Mouse (Mus musculus): ENCODE data around the gene Dhx8. TPM values are rescaled to one million over a fixed set of nuclear protein-coding genes. Genes with fewer than 3 reads are reported as not detected.

Dhx8 gene
- polyA plus RNA-seq, 1 experiment from 2014 or later = 18.5 TPM

- H3K4me3 ChIP-seq (ENCODE audit: control insufficient read depth in 1 of 2, insufficient read depth in 1 of 2, low read depth in 1 of 2, low read length in 2 of 2) = peak overlapping the region; percentile 66 to 70
- no peaks in the 10 kb centered on the region for H3K9me3 ChIP-seq (ENCODE audit: control insufficient read depth, low read length)
- H3K4me2 ChIP-seq (ENCODE audit: low read length) = peak overlapping the region; percentile 99
- peaks cover 51% of the 10 kb centered on the region for H3K27me3 ChIP-seq (ENCODE audit: control insufficient read depth, insufficient read depth, low read length)
- H3K9ac ChIP-seq (ENCODE audit: low read length) = peak overlapping the region; percentile 71
- peaks cover 9 to 11% of the 10 kb centered on the region in 2 experiments for H3K4me1 ChIP-seq (ENCODE audit: control insufficient read depth in 2 of 2, insufficient read depth in 2 of 2, low read length in 2 of 2)
- H3K36me3 ChIP-seq (ENCODE audit: control insufficient read depth, insufficient read depth, low read length) = no peaks in the 10 kb centered on the region
- WGBS = under 1% methylated on average over 51 of the region's 67 CpGs
- ATAC-seq (ENCODE audit: insufficient number of reproducible peaks, insufficient read depth, low FRiP score, low read depth) = peak; percentile 40
- H3K27ac ChIP-seq (replicated peaks in 1 of 2; ENCODE audit: control insufficient read depth in 1 of 2, insufficient read depth in 1 of 2, low read depth in 2 of 2, low read length in 2 of 2) = peak overlapping the region; percentile 65 to 73
Observed at GRCm38 (mm10) chr11:101784488-101785142, 51.9 kb downstream of the Dhx8 start.

GRCm38 (mm10) chr11:101785143-101785851, 52.6 kb downstream of the Dhx8 start, which contains the start of gene Etv4:
TSS of gene Etv4 (minus strand) at chr11:101785371.
- peak; percentile 73 for ATAC-seq (ENCODE audit: insufficient number of reproducible peaks, insufficient read depth, low FRiP score, low read depth)
- H3K27ac ChIP-seq (replicated peaks in 1 of 2; ENCODE audit: control insufficient read depth in 1 of 2, insufficient read depth in 1 of 2, low read depth in 2 of 2, low read length in 2 of 2) = peak within 1 kb of the TSS; percentile 65 to 73
- no peaks in the 10 kb centered on the region for H3K36me3 ChIP-seq (ENCODE audit: control insufficient read depth, insufficient read depth, low read length)
- peaks cover 12 to 15% of the 10 kb centered on the region in 2 experiments for H3K4me1 ChIP-seq (ENCODE audit: control insufficient read depth in 2 of 2, insufficient read depth in 2 of 2, low read length in 2 of 2)
- peaks cover 51% of the 10 kb centered on the region for H3K27me3 ChIP-seq (ENCODE audit: control insufficient read depth, insufficient read depth, low read length)
- peak within 1 kb of the TSS; percentile 99 for H3K4me2 ChIP-seq (ENCODE audit: low read length)
- peak within 1 kb of the TSS; percentile 66 to 70 for H3K4me3 ChIP-seq (ENCODE audit: control insufficient read depth in 1 of 2, insufficient read depth in 1 of 2, low read depth in 1 of 2, low read length in 2 of 2)
- H3K9me3 ChIP-seq (ENCODE audit: control insufficient read depth, low read length) = no peaks in the 10 kb centered on the region
- WGBS = under 1% methylated on average over 33 of the region's 35 CpGs
- peak within 1 kb of the TSS; percentile 71 for H3K9ac ChIP-seq (ENCODE audit: low read length)

GRCm38 (mm10) chr11:101785852-101786205, 53.1 kb downstream of the Dhx8 start:
- H3K27me3 ChIP-seq (ENCODE audit: control insufficient read depth, insufficient read depth, low read length) = peaks cover 48% of the 10 kb centered on the region
- no peak for ATAC-seq (ENCODE audit: insufficient number of reproducible peaks, insufficient read depth, low FRiP score, low read depth)
- peak overlapping the region; percentile 31; the same call in 1 of the 2 replicates for H3K9ac ChIP-seq (ENCODE audit: low read length)
- H3K36me3 ChIP-seq (ENCODE audit: control insufficient read depth, insufficient read depth, low read length) = no peaks in the 10 kb centered on the region
- peaks cover 17 to 20% of the 10 kb centered on the region in 2 experiments for H3K4me1 ChIP-seq (ENCODE audit: control insufficient read depth in 2 of 2, insufficient read depth in 2 of 2, low read length in 2 of 2)
- no peak overlapping the region for H3K27ac ChIP-seq (replicated peaks in 1 of 2; ENCODE audit: control insufficient read depth in 1 of 2, insufficient read depth in 1 of 2, low read depth in 2 of 2, low read length in 2 of 2)
- peak overlapping the region; percentile 40 to 66 for H3K4me3 ChIP-seq (ENCODE audit: control insufficient read depth in 1 of 2, insufficient read depth in 1 of 2, low read depth in 1 of 2, low read length in 2 of 2)
- no peaks in the 10 kb centered on the region for H3K9me3 ChIP-seq (ENCODE audit: control insufficient read depth, low read length)
- H3K4me2 ChIP-seq (ENCODE audit: low read length) = peak overlapping the region; percentile 99
- WGBS = 9% methylated on average over 7 of the region's 7 CpGs

GRCm38 (mm10) chr11:101786651-101787050, 53.9 kb downstream of the Dhx8 start:
- peaks cover 48% of the 10 kb centered on the region for H3K27me3 ChIP-seq (ENCODE audit: control insufficient read depth, insufficient read depth, low read length)
- no peaks in the 10 kb centered on the region for H3K36me3 ChIP-seq (ENCODE audit: control insufficient read depth, insufficient read depth, low read length)
- H3K4me1 ChIP-seq (ENCODE audit: control insufficient read depth in 2 of 2, insufficient read depth in 2 of 2, low read length in 2 of 2) = peaks cover 21 to 27% of the 10 kb centered on the region in 2 experiments
- H3K27ac ChIP-seq (replicated peaks in 1 of 2; ENCODE audit: control insufficient read depth in 1 of 2, insufficient read depth in 1 of 2, low read depth in 2 of 2, low read length in 2 of 2) = no peak overlapping the region
- H3K4me3 ChIP-seq (ENCODE audit: control insufficient read depth in 1 of 2, insufficient read depth in 1 of 2, low read depth in 1 of 2, low read length in 2 of 2) = no peak overlapping the region
- WGBS = 70% methylated on average over 7 of the region's 7 CpGs
- no peak overlapping the region for H3K9ac ChIP-seq (ENCODE audit: low read length)
- H3K9me3 ChIP-seq (ENCODE audit: control insufficient read depth, low read length) = no peaks in the 10 kb centered on the region
- ATAC-seq (ENCODE audit: insufficient number of reproducible peaks, insufficient read depth, low FRiP score, low read depth) = no peak
- no peak overlapping the region for H3K4me2 ChIP-seq (ENCODE audit: low read length)

- ATAC-seq (ENCODE audit: insufficient number of reproducible peaks, insufficient read depth, low FRiP score, low read depth) = no peak
- Histone ChIP-seq H3K4me1 (ENCODE audit: control insufficient read depth in 2 of 2, insufficient read depth in 2 of 2, low read length in 2 of 2) (peaks cover 23 to 33% of the 10 kb centered on the region in 2 experiments), H3K36me3 (ENCODE audit: control insufficient read depth, insufficient read depth, low read length) (no peaks in the 10 kb centered on the region), H3K4me3 (ENCODE audit: control insufficient read depth in 1 of 2, insufficient read depth in 1 of 2, low read depth in 1 of 2, low read length in 2 of 2) (no peak overlapping the region), H3K27me3 (ENCODE audit: control insufficient read depth, insufficient read depth, low read length) (peaks cover 43% of the 10 kb centered on the region), H3K9me3 (ENCODE audit: control insufficient read depth, low read length) (no peaks in the 10 kb centered on the region), H3K9ac (ENCODE audit: low read length) (no peak overlapping the region), H3K4me2 (ENCODE audit: low read length) (no peak overlapping the region), H3K27ac (replicated peaks in 1 of 2; ENCODE audit: control insufficient read depth in 1 of 2, insufficient read depth in 1 of 2, low read depth in 2 of 2, low read length in 2 of 2) (no peak overlapping the region)
- 87% methylated on average over 1 of the region's 1 CpGs for WGBS
Observed at GRCm38 (mm10) chr11:101787432-101787831, 54.7 kb downstream of the Dhx8 start.

- Histone ChIP-seq H3K4me3 (ENCODE audit: control insufficient read depth in 1 of 2, insufficient read depth in 1 of 2, low read depth in 1 of 2, low read length in 2 of 2) (peak overlapping the region; percentile 18 to 28), H3K4me2 (ENCODE audit: low read length) (peak overlapping the region; percentile 67), H3K9ac (ENCODE audit: low read length) (peak overlapping the region; percentile 67)
Observed at GRCm38 (mm10) chr11:101790811-101791526, 58.2 kb downstream of the Dhx8 start.

GRCm38 (mm10) chr11:101797355-101797754, 64.6 kb downstream of the Dhx8 start:
- Histone ChIP-seq H3K9me3 (ENCODE audit: control insufficient read depth, low read length) (no peaks in the 10 kb centered on the region), H3K36me3 (ENCODE audit: control insufficient read depth, insufficient read depth, low read length) (no peaks in the 10 kb centered on the region), H3K9ac (ENCODE audit: low read length) (no peak overlapping the region), H3K4me1 (ENCODE audit: control insufficient read depth in 2 of 2, insufficient read depth in 2 of 2, low read length in 2 of 2) (peaks cover 4 to 8% of the 10 kb centered on the region in 2 experiments), H3K4me3 (ENCODE audit: control insufficient read depth in 1 of 2, insufficient read depth in 1 of 2, low read depth in 1 of 2, low read length in 2 of 2) (no peak overlapping the region), H3K4me2 (ENCODE audit: low read length) (no peak overlapping the region), H3K27me3 (ENCODE audit: control insufficient read depth, insufficient read depth, low read length) (no peaks in the 10 kb centered on the region), H3K27ac (replicated peaks in 1 of 2; ENCODE audit: control insufficient read depth in 1 of 2, insufficient read depth in 1 of 2, low read depth in 2 of 2, low read length in 2 of 2) (no peak overlapping the region)
- WGBS = 79% methylated on average over 2 of the region's 2 CpGs
- no peak for ATAC-seq (ENCODE audit: insufficient number of reproducible peaks, insufficient read depth, low FRiP score, low read depth)

More at GRCm38 (mm10) chr11:101790811-101791526, 58.2 kb downstream of the Dhx8 start:
- no peaks in the 10 kb centered on the region for H3K36me3 ChIP-seq (ENCODE audit: control insufficient read depth, insufficient read depth, low read length)
- peak overlapping the region; percentile 96 to 99 for H3K27ac ChIP-seq (replicated peaks in 1 of 2; ENCODE audit: control insufficient read depth in 1 of 2, insufficient read depth in 1 of 2, low read depth in 2 of 2, low read length in 2 of 2)
- ATAC-seq (ENCODE audit: insufficient number of reproducible peaks, insufficient read depth, low FRiP score, low read depth) = peak; percentile 62
- no peaks in the 10 kb centered on the region for H3K9me3 ChIP-seq (ENCODE audit: control insufficient read depth, low read length)
- 18% methylated on average over 19 of the region's 19 CpGs for WGBS
- peaks cover 15% of the 10 kb centered on the region for H3K27me3 ChIP-seq (ENCODE audit: control insufficient read depth, insufficient read depth, low read length)
- peaks cover 14 to 22% of the 10 kb centered on the region in 2 experiments for H3K4me1 ChIP-seq (ENCODE audit: control insufficient read depth in 2 of 2, insufficient read depth in 2 of 2, low read length in 2 of 2)

All from heart, embryonic 14.5 days (tissue).